Mouse (Mus musculus): Measurements from ENCODE around the gene Zic1. TPM values are rescaled to one million over a fixed set of nuclear protein-coding genes. Genes with fewer than 3 reads are reported as not detected.
A peak's percentile ranks its signal among the peaks of the same experiment; 100 is the strongest.

Zic1 gene
- 0.49 and 1.6 TPM in 2 replicates for polyA plus RNA-seq (2012; rRNA removed)

DNA sequence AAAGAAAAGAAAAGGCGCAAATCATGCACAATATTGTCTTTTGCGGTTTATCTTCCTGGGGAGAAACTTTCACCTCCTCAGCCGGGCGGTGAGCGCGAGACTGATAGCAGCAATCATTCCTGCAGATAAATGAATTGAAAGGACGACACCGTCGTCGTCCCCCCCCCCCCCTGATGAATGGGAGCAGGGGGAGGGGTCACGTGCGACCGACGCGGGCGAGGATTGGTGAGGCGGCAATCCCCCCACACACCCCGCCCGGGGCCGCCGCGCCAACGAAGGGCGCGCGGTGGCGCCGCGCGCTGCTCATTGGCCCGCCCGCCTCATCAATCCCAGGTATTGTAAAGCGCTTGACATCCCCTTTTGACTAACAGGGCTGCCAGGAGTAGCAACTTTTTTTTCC is at the start of gene Zic1:
Zic1 (minus strand) TSS at position 147 of the 400 bp plus-strand sequence.
- no peak for DNase-seq
- TF ChIP-seq CTCF (IDR thresholded peaks at IDR 0.05; ENCODE audit: insufficient read depth, low read length) (no peak), POLR2A (IDR thresholded peaks at IDR 0.05; ENCODE audit: borderline replicate concordance, extremely low read depth, low read depth, low read length) (no peak)
- H3K4me3 ChIP-seq (replicated peaks; ENCODE audit: extremely low read depth, low read depth, low read length), result peak within 1 kb of the TSS; percentile 26
- 2% methylated on average over 31 of the region's 33 CpGs for WGBS
- H3K4me1 ChIP-seq (ENCODE audit: control insufficient read depth, insufficient read depth, low read length), result peaks cover 3% of the 10 kb centered on the region

DNA sequence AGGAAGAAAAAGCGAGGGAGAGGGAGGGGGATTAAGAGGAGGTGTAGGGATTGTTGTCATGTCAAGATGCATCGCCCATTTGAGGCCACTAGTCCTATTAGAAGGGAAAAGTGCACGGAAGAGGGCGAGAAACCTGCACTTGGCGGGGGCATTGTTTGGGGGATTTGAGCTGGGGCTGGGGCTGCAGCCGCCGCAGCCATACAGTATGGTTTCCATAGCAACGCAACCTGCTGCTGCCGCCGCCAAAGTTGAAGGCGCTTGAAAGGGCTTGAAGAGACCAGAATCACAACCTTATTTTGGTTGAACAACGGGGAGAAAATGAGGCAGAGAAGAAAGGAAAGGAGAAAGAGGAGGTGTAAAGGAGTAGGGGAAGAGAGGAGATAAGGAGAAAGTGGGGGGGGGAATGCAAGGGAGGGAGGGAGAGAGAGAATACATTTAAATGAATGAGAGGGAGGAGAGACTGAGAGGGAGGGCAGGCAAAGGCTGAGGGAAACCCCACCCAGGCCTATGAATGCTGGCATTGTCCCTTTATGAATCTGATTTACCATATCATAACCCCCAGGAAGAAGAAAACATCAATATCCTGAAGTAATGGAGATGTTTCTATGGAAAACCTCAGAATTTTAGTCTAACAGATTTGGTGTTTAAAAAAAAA is 48.5 kb upstream of the Zic1 start:
- no peak overlapping the region for H3K4me3 ChIP-seq (replicated peaks; ENCODE audit: extremely low read depth, low read depth, low read length)
- H3K4me1 ChIP-seq (ENCODE audit: control insufficient read depth, insufficient read depth, low read length), result no peaks in the 10 kb centered on the region
- WGBS, result 4% methylated on average over 12 of the region's 12 CpGs
- TF ChIP-seq CTCF (IDR thresholded peaks at IDR 0.05; ENCODE audit: insufficient read depth, low read length), result no peak
- no peak for TF ChIP-seq POLR2A (IDR thresholded peaks at IDR 0.05; ENCODE audit: borderline replicate concordance, extremely low read depth, low read depth, low read length)
- DNase-seq, result no peak

- no peaks in the 10 kb centered on the region for H3K4me1 ChIP-seq (ENCODE audit: control insufficient read depth, insufficient read depth, low read length)
- WGBS, result 0% methylated on average over 3 of the region's 3 CpGs
- H3K4me3 ChIP-seq (replicated peaks; ENCODE audit: extremely low read depth, low read depth, low read length), result no peak overlapping the region
- no peak for DNase-seq
- TF ChIP-seq POLR2A (IDR thresholded peaks at IDR 0.05; ENCODE audit: borderline replicate concordance, extremely low read depth, low read depth, low read length) (no peak), CTCF (IDR thresholded peaks at IDR 0.05; ENCODE audit: insufficient read depth, low read length) (no peak)
Observed at GRCm38 (mm10) chr9:91409771-91410170, 44.2 kb upstream of the Zic1 start.

DNA sequence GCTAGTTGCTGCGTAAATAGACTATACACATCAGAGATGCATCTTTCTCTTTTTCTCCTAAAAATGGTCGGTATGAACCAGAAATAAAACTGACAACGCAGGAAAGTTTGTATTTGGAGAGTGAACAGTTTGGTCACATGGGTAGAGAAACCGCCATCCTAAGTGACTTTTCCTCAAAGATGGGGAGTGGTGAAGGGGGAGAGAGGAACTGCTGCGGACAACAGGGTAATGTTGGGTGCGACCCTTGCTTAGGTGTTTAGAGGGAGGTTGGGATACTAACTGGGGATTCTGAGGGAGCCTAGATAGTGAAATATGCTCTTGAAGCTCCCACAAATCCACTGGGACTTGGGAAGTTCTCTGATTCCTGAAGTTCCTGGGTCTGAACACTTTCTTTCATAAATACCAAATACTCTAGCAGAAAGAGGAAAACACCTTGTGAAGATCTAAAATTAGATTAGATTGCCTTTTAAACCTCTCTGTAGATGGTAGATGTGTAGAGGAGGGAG is 40.7 kb upstream of the Zic1 start:
- TF ChIP-seq CTCF (IDR thresholded peaks at IDR 0.05; ENCODE audit: insufficient read depth, low read length) (no peak), POLR2A (IDR thresholded peaks at IDR 0.05; ENCODE audit: borderline replicate concordance, extremely low read depth, low read depth, low read length) (no peak)
- Histone ChIP-seq H3K4me1 (ENCODE audit: control insufficient read depth, insufficient read depth, low read length) (no peaks in the 10 kb centered on the region), H3K4me3 (replicated peaks; ENCODE audit: extremely low read depth, low read depth, low read length) (no peak overlapping the region)
- 5% methylated on average over 6 of the region's 6 CpGs for WGBS
- no peak for DNase-seq

DNA sequence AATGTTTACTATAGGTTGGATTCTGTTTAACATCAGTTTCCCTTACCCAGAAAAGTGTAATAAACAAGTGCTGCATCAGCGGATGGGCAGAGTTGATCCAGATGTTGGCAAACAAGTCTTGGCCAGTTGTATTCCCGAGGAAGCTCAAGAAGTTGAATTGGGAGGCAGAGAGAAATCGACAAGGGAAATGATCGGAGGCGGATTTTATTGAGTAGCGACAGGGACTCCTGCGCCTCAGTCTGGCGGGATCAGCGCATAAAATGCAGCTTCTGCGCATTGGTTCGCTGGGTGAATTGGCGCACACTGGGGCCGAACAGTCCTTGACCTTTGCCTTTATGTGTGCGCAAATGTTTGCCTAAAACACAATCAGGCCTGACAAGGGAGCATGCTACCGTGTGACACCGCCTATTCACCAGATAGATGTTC is 40.2 kb upstream of the Zic1 start:
- 2% methylated on average over 16 of the region's 16 CpGs for WGBS
- H3K4me1 ChIP-seq (ENCODE audit: control insufficient read depth, insufficient read depth, low read length), result no peaks in the 10 kb centered on the region
- DNase-seq, result no peak
- H3K4me3 ChIP-seq (replicated peaks; ENCODE audit: extremely low read depth, low read depth, low read length), result no peak overlapping the region
- no peak for TF ChIP-seq POLR2A (IDR thresholded peaks at IDR 0.05; ENCODE audit: borderline replicate concordance, extremely low read depth, low read depth, low read length)
- TF ChIP-seq CTCF (IDR thresholded peaks at IDR 0.05; ENCODE audit: insufficient read depth, low read length), result no peak

GRCm38 (mm10) chr9:91404905-91405752 is 39.5 kb upstream of the Zic1 start:
- H3K4me1 ChIP-seq (ENCODE audit: control insufficient read depth, insufficient read depth, low read length), result no peaks in the 10 kb centered on the region
- no peak for TF ChIP-seq POLR2A (IDR thresholded peaks at IDR 0.05; ENCODE audit: borderline replicate concordance, extremely low read depth, low read depth, low read length)
- no peak for TF ChIP-seq CTCF (IDR thresholded peaks at IDR 0.05; ENCODE audit: insufficient read depth, low read length)
- 2% methylated on average over 27 of the region's 27 CpGs for WGBS
- H3K4me3 ChIP-seq (replicated peaks; ENCODE audit: extremely low read depth, low read depth, low read length), result no peak overlapping the region
- no peak for DNase-seq

DNA sequence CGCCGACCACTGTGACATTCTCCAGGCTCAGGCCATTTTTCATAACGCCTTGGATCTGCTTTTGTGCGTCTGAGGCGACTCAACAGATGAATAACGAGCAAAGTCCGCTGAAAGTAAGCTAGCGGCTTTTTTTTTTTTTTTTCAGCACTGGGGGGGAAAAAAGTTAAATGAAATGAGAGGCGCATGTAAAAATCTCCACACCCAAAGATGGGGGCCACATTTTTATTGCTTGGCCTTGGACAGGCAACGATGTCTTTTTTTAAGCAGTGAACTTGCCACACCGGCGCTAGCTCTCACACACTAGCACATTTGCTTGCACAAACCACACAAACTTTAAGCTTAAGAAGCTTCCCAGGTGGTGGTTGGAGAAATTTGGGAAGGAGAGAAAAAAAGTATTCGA is 38.6 kb upstream of the Zic1 start:
- no peak for TF ChIP-seq CTCF (IDR thresholded peaks at IDR 0.05; ENCODE audit: insufficient read depth, low read length)
- no peak for TF ChIP-seq POLR2A (IDR thresholded peaks at IDR 0.05; ENCODE audit: borderline replicate concordance, extremely low read depth, low read depth, low read length)
- WGBS, result 4% methylated on average over 13 of the region's 13 CpGs
- DNase-seq, result no peak
- Histone ChIP-seq H3K4me3 (replicated peaks; ENCODE audit: extremely low read depth, low read depth, low read length) (no peak overlapping the region), H3K4me1 (ENCODE audit: control insufficient read depth, insufficient read depth, low read length) (no peaks in the 10 kb centered on the region)

DNA sequence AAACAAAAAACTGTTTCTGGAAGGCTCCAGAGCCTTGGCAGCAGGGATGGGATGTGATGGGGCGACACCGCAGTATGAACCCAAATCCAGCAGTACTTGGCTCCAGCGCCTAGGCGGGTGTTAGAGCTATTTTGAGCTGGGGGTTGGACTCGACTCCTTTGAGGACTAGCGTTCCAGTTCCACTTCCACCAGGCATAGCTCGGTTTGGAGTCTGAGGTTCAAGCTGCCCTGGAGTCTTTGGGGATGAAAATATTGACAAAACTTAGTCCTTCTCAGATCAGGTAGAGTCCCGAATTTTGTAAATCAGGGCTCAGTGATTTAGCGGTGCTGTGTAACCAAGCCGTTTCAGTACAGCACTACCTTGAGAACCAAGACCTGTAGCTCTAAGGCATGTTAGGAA is 35.9 kb upstream of the Zic1 start:
- DNase-seq, result no peak
- WGBS, result 2% methylated on average over 10 of the region's 10 CpGs
- no peak overlapping the region for H3K4me3 ChIP-seq (replicated peaks; ENCODE audit: extremely low read depth, low read depth, low read length)
- TF ChIP-seq CTCF (IDR thresholded peaks at IDR 0.05; ENCODE audit: insufficient read depth, low read length) (no peak), POLR2A (IDR thresholded peaks at IDR 0.05; ENCODE audit: borderline replicate concordance, extremely low read depth, low read depth, low read length) (no peak)
- H3K4me1 ChIP-seq (ENCODE audit: control insufficient read depth, insufficient read depth, low read length), result no peaks in the 10 kb centered on the region

- TF ChIP-seq CTCF (IDR thresholded peaks at IDR 0.05; ENCODE audit: insufficient read depth, low read length) (no peak), POLR2A (IDR thresholded peaks at IDR 0.05; ENCODE audit: borderline replicate concordance, extremely low read depth, low read depth, low read length) (no peak)
- Histone ChIP-seq H3K4me1 (ENCODE audit: control insufficient read depth, insufficient read depth, low read length) (no peaks in the 10 kb centered on the region), H3K4me3 (replicated peaks; ENCODE audit: extremely low read depth, low read depth, low read length) (no peak overlapping the region)
- 13% methylated on average over 8 of the region's 8 CpGs for WGBS
- no peak for DNase-seq
Observed at GRCm38 (mm10) chr9:91400482-91401093, 35.0 kb upstream of the Zic1 start.
